Mouse (Mus musculus) ES-E14 (cell line): ENCODE data around the gene Actl6b. TPM values are rescaled to one million over a fixed set of nuclear protein-coding genes. Genes with fewer than 3 reads are reported as not detected.

ENCODE experiments used
- DNase-seq: peaks from one replicate; pipeline ENCODE4 v3.0.0-alpha.2; 2013; ENCODE audit warnings: low read depth, low spot score
- H3K27ac ChIP-seq: 2 replicates; pipeline ENCODE4 v1.5.1; 2012; ENCODE audit warnings: low read depth, mild to moderate bottlenecking, low read length, moderate library complexity, mixed read lengths; ENCODE audit not compliant: poor library complexity, insufficient read depth, severe bottlenecking
- H3K36me3 ChIP-seq: 2 replicates; pipeline ENCODE4 v1.6.1; 2012; ENCODE audit warnings: mild to moderate bottlenecking, low read length, moderate library complexity, mixed read lengths; ENCODE audit not compliant: control insufficient read depth, poor library complexity, insufficient read depth, severe bottlenecking
- H3K4me1 ChIP-seq, 2 experiments: fragments of 150-350 bp in 1 of 2; sonication (generic) in 1 of 2; 2 replicates each; pipeline ENCODE4 v1.6.1; 2012; ENCODE audit warnings: low read length in 2 of 2, mild to moderate bottlenecking in 1 of 2, mixed read lengths in 1 of 2; ENCODE audit not compliant: control insufficient read depth in 2 of 2, insufficient read depth in 2 of 2, poor library complexity in 1 of 2
- H3K4me3 ChIP-seq, 2 experiments: fragments of 150-350 bp in 1 of 2; sonication (generic) in 1 of 2; 2 replicates each; pipeline ENCODE4 v1.5.1; 2012; ENCODE audit warnings: low read length in 2 of 2, low read depth in 1 of 2, mild to moderate bottlenecking in 1 of 2, mixed read lengths in 1 of 2; ENCODE audit not compliant: insufficient read depth in 1 of 2, poor library complexity in 1 of 2, severe bottlenecking in 1 of 2
- H3K9ac ChIP-seq: 2 replicates; pipeline ENCODE4 v1.6.1; 2012; ENCODE audit warnings: low read depth, mild to moderate bottlenecking, low read length, mixed read lengths; ENCODE audit not compliant: poor library complexity, insufficient read depth, severe bottlenecking
- H3K9me3 ChIP-seq: fragments of 150-350 bp; sonication (generic); 2 replicates; pipeline ENCODE4 v1.6.1; 2012; ENCODE audit warnings: low read depth, mild to moderate bottlenecking, low read length; ENCODE audit not compliant: control insufficient read depth, insufficient read depth
- CHD2 ChIP-seq: IDR thresholded peaks from 2 replicates; pipeline ENCODE4 v1.6.1; 2014; ENCODE audit warnings: mild to moderate bottlenecking, low read depth, low read length, inconsistent platforms
- HCFC1 ChIP-seq: IDR thresholded peaks from 2 replicates; pipeline ENCODE4 v1.6.1; 2012; ENCODE audit warnings: low read length, inconsistent platforms, borderline replicate concordance; ENCODE audit not compliant: insufficient read depth
- MAFK ChIP-seq: IDR thresholded peaks from 2 replicates; pipeline ENCODE4 v1.6.1; 2014; ENCODE audit warnings: mild to moderate bottlenecking, low read depth, low read length, inconsistent platforms; ENCODE audit not compliant: insufficient read depth
- ZC3H11A ChIP-seq: IDR thresholded peaks from 2 replicates; pipeline ENCODE4 v1.6.1; 2012; ENCODE audit warnings: low read depth, mild to moderate bottlenecking, inconsistent platforms, low read length, borderline replicate concordance
- ZNF384 ChIP-seq: IDR thresholded peaks from 2 replicates; pipeline ENCODE4 v1.6.1; 2012; ENCODE audit warnings: low read depth, low read length, inconsistent platforms
- in situ Hi-C, 2 experiments: fragments of 600-800 bp; cut with MboI; formaldehyde crosslinking; loops; one replicate each; pipeline ENCODE4 v1.15.1; 2025; ENCODE audit warnings: low sequenced_read_pairs in 2 of 2, inconsistent platforms in 1 of 2; ENCODE audit not compliant: unreplicated experiment in 2 of 2
- total RNA-seq: library from RNA; depleted of rRNA; stranded (reverse); fragments of 300-350 nt; gene quantifications from 2 replicates; pipeline ENCODE4 v1.2.3, GENCODE M21; 2012

The Actl6b gene
- total RNA-seq, 1 experiment = not detected

DNA sequence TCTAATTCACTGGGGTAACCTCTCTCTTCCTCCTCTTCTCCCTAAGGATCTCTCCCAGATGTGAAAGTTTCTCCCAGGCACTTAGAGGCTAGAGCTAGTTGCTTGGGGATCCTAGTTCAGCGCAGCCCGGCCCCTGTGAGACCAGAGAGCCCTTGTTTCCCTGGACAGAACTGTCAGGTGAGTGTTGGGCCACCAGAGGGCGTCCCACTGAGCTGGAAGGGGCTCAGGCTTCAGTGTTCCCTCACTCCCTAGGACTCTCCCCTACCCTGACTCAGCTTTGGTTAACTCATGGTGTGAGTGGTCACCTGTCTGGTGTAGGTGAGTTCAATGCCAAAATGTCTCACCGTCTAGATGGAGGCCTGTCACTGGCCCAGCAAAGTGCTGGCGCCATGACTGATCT, 34.9 kb upstream of the Actl6b start, which contains the start of gene Gigyf1:
TSS of gene Gigyf1 (plus strand) at position 113 of the 400 bp plus-strand sequence.
- no peak for DNase-seq

DNA sequence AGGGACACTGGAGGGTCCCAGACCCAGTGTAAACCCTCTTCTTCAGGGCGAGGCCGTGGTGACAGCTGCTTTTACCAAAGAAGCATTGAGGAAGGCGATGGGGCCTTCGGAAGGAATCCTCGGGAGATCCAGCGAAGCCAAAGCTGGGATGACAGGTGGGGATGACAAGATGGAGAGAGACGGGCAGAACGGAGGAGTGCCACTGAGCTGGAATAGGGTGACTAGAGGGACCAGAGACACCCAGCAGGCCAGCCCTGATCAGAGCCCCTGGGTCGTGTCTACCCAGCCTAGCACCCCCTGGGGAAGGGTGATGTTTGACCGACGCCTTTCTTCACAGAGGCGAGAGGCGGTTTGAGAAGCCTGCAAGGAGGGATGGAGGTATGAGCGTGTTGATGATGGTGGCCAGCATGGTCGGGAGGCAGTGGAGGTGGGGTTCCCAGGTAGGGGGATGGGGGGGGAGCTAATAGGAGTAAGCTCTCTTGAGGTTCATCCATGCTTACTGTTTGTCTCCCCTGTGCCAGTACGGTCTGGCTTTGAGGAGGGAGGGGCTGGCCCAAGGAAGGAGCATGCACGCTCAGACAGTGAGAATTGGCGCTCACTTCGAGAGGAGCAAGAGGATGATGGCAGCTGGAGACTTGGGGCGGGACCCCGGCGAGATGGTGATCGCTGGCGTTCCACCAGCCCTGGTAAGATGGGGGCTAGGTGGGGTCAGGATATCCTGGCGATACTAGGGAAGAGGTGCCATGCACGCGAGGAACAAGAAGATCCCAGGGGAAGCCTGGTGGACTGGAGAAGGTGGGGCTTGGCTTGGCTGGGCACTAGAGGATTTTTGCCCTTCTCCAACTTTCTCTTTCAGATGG, 33.4 kb upstream of the Actl6b start:
- in situ Hi-C loops = no loop called here
- Histone ChIP-seq H3K4me1 (peaks cover 8 to 53% of the 10 kb centered on the region in 2 experiments), H3K4me3 (no peak overlapping the region), H3K9ac (0 out of 2 replicates have a peak overlapping the region, but pooled peaks have one; percentile 6), H3K9me3 (no peaks in the 10 kb centered on the region), H3K27ac (no peak overlapping the region), H3K36me3 (peaks cover 70% of the 10 kb centered on the region)
- no peak for DNase-seq
- TF ChIP-seq MAFK (no peak), ZNF384 (no peak)

More for the DNA sequence above, 34.9 kb upstream of the Actl6b start, which contains the start of gene Gigyf1:
- H3K4me3 ChIP-seq = no peak within 1 kb of the TSS
- no peaks in the 10 kb centered on the region for H3K9me3 ChIP-seq
- H3K36me3 ChIP-seq = peaks cover 59% of the 10 kb centered on the region
- H3K9ac ChIP-seq = no peak within 1 kb of the TSS
- peaks cover 8 to 44% of the 10 kb centered on the region in 2 experiments; a peak in 3 of 4 replicates for H3K4me1 ChIP-seq
- in situ Hi-C loops = no loop called here
- TF ChIP-seq ZC3H11A (no peak), ZNF384 (no peak), CHD2 (no peak), MAFK (peak; percentile 14; the same call in 1 of the 2 replicates), HCFC1 (no peak)
- H3K27ac ChIP-seq = no peak within 1 kb of the TSS

- no peaks in the 10 kb centered on the region for H3K9me3 ChIP-seq
- DNase-seq = no peak
- no peak overlapping the region for H3K27ac ChIP-seq
- H3K4me3 ChIP-seq = no peak overlapping the region
- H3K9ac ChIP-seq = no peak overlapping the region
- TF ChIP-seq ZC3H11A (no peak), CHD2 (no peak), ZNF384 (no peak), HCFC1 (no peak), MAFK (no peak)
- H3K36me3 ChIP-seq = peaks cover 88% of the 10 kb centered on the region
- H3K4me1 ChIP-seq = peaks cover 6 to 60% of the 10 kb centered on the region in 2 experiments; a peak in 3 of 4 replicates
- in situ Hi-C loops = no loop called here
Measured at GRCm38 (mm10) chr5:137521861-137522260, 31.5 kb upstream of the Actl6b start.

DNA sequence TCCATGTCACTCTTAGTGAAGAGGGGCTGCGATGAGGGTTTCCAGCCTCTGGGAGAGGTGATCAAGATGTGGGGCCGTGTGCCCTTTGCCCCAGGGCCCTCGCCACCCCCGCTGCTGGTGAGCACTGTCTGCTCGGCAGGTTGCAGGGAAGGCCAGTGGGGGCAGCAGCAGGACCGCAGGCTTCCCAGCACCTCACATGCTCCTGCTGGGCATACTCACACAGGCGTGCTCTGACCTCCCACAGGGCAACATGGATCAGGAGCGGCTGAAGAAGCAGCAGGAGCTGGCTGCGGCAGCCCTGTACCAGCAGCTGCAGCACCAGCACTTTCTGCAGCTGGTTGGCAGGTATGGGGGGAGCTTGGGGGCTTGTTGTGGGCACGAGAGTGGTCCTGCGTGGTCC, 30.6 kb upstream of the Actl6b start:
- H3K36me3 ChIP-seq = peaks cover 90% of the 10 kb centered on the region
- H3K27ac ChIP-seq = no peak overlapping the region
- no peak overlapping the region for H3K9ac ChIP-seq
- TF ChIP-seq HCFC1 = no peak
- no peak for TF ChIP-seq CHD2
- no peak for TF ChIP-seq MAFK
- no peak for TF ChIP-seq ZC3H11A
- no peak for TF ChIP-seq ZNF384
- no peak for DNase-seq
- H3K9me3 ChIP-seq = no peaks in the 10 kb centered on the region
- H3K4me3 ChIP-seq = no peak overlapping the region
- in situ Hi-C loops = no loop called here
- peaks cover 4 to 60% of the 10 kb centered on the region in 2 experiments; a peak in 3 of 4 replicates for H3K4me1 ChIP-seq
